Mouse (Mus musculus) lung, postnatal 4 days (tissue): ENCODE data around the gene Nrap.
A peak's percentile ranks its signal among the peaks of the same experiment; 100 is the strongest.

Source experiments
- DNase-seq, 2 experiments: peaks; one replicate each; pipeline ENCODE4 v3.0.0; 2021

Nrap gene

DNA sequence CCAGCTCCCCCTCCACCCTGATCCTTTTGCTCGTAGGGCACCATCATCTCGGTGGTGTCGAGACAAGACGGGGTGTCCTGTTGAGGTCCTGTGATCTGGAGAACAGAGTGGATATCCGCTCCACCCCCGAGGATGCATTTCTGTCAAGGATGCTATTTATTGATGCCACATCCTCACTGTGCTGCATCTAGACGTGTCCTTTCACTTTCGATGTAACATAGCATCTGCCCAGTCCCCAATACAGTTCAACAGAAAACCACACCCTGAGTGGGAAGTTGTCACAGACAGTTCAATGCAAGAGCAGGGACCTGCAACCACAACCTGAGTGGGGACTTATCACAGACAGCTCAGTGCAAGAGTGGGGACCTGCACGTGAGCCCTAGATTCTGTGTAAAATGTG lies 93.2 kb downstream of the Nrap start:
- no peak for DNase-seq

GRCm38 (mm10) chr19:56294654-56295399 lies 95.0 kb downstream of the Nrap start:
- peak; percentile 85 to 88 for DNase-seq

GRCm38 (mm10) chr19:56292335-56292734 lies 97.5 kb downstream of the Nrap start:
- no peak for DNase-seq

GRCm38 (mm10) chr19:56291898-56292297 lies 97.9 kb downstream of the Nrap start:
- peak in 1 of 2 experiments; percentile 31 for DNase-seq

DNA sequence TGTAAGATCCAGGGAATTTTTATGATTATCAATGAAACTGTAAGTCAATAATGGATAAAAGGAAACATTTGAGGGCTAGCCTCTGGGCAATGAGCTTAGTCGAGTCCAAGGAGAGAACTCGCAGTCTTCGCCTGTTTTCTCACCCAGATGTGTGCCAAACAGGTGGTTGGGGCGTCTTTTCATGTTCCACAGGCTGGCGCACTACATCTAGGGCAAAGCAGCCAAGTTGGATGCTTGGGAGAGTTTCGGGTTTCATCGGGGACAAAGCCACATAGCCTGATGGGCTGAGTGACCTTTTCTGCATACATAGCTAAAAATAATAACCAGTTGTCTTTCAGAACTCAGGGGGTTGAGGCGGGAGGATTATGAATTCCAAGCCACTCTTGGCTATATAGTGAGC lies 100.2 kb downstream of the Nrap start:
- no peak for DNase-seq

GRCm38 (mm10) chr19:56288436-56288835 lies 101.4 kb downstream of the Nrap start:
- no peak for DNase-seq

DNA sequence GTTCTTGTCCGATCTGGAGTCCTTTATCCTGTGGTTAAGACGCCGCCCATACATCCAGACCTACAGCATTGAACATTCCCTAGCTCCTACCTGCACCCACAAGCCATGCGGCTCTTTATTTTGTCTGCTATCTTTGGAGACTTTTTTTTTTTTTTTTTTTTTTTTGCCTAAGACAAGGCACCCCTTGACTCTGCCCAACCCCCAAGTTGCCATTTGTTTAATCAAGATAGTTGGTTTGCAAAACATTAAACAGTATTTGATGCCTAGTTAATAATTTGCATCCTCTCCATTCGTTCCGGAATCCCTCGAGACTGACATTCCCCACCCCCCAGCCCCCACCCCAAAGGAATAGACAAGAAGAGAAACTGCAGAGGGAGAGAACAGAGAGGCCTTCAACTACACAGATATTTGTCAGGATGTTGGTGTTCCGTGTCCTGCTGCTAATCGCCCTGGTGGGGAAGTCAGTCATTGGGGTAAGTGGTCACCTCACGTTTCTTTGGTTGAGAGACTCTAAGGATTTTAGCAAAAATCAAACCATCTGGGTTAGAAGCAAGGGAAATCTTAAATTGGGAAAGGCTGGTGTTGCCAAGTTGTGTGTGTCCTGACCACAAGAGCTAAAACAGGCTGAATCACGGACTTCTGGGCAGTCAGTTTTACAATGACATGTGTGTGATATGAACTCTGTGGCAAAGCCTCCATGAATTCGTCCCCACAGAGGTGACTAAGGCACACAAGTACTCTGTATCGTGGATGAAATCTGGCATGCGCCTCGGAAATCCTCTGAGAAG lies 102.1 kb downstream of the Nrap start:
- no peak for DNase-seq

DNA sequence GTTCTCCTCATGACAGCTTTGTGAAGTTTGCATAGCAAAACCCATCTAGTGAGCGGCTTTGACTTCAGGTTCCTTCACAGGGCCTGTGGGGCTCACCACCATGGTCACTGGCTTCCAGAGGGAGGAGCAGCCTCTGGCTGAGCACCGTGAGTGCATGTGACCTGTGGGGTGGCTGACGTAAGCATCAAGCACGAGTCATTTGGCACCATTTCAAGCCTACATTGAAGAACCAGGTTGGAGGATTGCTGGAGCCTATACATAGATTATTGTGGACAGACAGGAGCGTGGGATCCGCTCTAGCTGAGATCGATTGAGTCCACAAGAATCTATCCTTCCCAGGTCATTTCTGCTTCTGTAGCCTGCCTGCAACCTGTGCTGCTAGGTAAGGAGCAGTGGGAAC lies 103.0 kb downstream of the Nrap start, which contains the start of gene Habp2:
Gene Habp2, plus strand, starts transcription at position 272 of the 400 bp plus-strand sequence.
- no peak for DNase-seq

GRCm38 (mm10) chr19:56285222-56285621 lies 104.6 kb downstream of the Nrap start:
- no peak for DNase-seq

GRCm38 (mm10) chr19:56278366-56278765 lies 111.5 kb downstream of the Nrap start:
- DNase-seq: no peak

DNA sequence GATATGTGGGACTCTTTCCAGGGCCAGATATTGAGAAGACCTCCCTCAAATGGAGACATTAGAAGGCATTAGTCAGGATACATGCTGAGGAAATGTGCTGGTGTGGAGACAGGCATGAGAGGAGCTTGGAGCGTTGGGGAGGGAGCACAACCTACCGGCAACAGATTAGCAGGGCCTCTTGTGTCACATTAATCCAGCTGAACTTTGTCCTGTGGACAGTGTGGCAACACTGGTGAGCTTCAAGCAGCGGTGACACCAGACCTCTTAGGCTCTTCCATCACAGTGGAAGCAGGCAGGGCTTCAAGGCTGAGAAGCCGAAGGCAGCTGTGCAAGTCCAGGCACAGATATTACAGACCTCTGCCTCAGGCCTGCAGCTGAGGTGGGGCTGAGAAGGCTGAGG lies 111.9 kb downstream of the Nrap start:
- no peak for DNase-seq

DNA sequence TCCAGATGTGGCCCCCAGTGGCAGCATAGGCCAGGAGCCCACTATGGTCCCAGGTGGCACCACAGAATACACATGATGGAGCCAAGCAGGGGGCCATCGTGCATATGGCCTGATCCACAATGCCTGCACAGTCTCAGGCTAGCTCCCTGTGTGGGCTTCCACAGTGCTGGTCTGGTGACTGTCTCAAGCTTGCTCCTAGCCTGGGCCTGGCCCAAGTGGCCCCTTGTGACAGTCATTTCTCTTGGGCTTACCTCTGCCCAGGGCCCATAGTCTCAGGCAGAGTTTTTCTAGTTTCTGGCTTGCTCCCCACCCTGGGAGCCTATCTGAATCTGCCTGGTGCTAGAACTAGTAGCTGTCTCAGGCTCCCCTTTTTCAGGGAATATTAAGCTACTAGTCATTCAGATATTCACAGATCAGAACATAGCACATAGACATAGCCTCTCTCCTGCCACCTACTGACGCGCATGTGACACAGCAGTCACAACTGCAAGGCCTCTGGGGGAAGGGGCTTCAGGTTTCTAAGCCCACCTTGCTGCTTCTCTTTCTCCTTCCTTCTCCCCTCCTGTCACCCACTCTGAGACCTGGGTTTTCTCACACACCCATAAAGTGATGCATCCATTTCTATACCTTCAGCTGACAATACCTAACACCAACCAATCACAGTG lies 112.6 kb downstream of the Nrap start:
- DNase-seq: no peak

- no peak for DNase-seq
These were observed 117.8 kb downstream of the Nrap start for GRCm38 (mm10) chr19:56272081-56272480.
